Mouse (Mus musculus) kidney, embryonic 14.5 days (tissue): ENCODE results near the gene Stard13. TPM values are rescaled to one million over a fixed set of nuclear protein-coding genes. Genes with fewer than 3 reads are reported as not detected.

Experiments used
- ATAC-seq: fragments of 200-750 bp; cut with Nextera tagmentation; 2 replicates; pipeline ENCODE4 v1.8.0; 2017; ENCODE audit warnings: moderate number of reproducible peaks, mild to moderate bottlenecking, moderate TSS enrichment, moderate library complexity; ENCODE audit not compliant: low FRiP score, low TSS enrichment
- H3K27ac ChIP-seq: fragments of 300-500 bp; sonication (generic); 2 replicates; pipeline ENCODE4 v1.5.1; 2014; ENCODE audit warnings: low read depth, mild to moderate bottlenecking, low read length, moderate library complexity, mixed read lengths
- H3K27me3 ChIP-seq: fragments of 300-500 bp; sonication (generic); 2 replicates; pipeline ENCODE4 v1.6.1; 2014; ENCODE audit warnings: mild to moderate bottlenecking, low read length; ENCODE audit not compliant: control insufficient read depth, insufficient read depth
- H3K36me3 ChIP-seq: fragments of 300-500 bp; sonication (generic); 2 replicates; pipeline ENCODE4 v1.6.1; 2014; ENCODE audit warnings: low read length, mixed read lengths; ENCODE audit not compliant: control insufficient read depth, insufficient read depth
- H3K4me1 ChIP-seq: fragments of 300-500 bp; sonication (generic); 2 replicates; pipeline ENCODE4 v1.6.1; 2014; ENCODE audit warnings: low read length, mixed read lengths; ENCODE audit not compliant: control insufficient read depth, insufficient read depth
- H3K4me2 ChIP-seq: fragments of 300-500 bp; sonication (generic); replicated peaks from 2 replicates; pipeline ENCODE4 v1.6.1; 2014; ENCODE audit warnings: low read depth, mild to moderate bottlenecking, low read length
- H3K4me3 ChIP-seq: fragments of 300-500 bp; sonication (generic); 2 replicates; pipeline ENCODE4 v1.5.1; 2014; ENCODE audit warnings: mild to moderate bottlenecking, low read length
- H3K9ac ChIP-seq: fragments of 300-500 bp; sonication (generic); 2 replicates; pipeline ENCODE4 v1.6.1; 2014; ENCODE audit warnings: low read depth, mild to moderate bottlenecking, low read length, moderate library complexity
- H3K9me3 ChIP-seq: fragments of 300-500 bp; sonication (generic); 2 replicates; pipeline ENCODE4 v1.6.1; 2016; ENCODE audit warnings: low read length; ENCODE audit not compliant: control insufficient read depth
- whole genome bisulfite sequencing: fragments of 180-500 bp; shearing (Covaris S2); extraction: QIAGEN DNeasy Blood & Tissue Kit; methylation state at CpG from one replicate; pipeline ENCODE4 v1.1.7; 2014; 5-methylcytosine and 5-hydroxymethylcytosine counted together
- polyA plus RNA-seq: library from polyadenylated mRNA; unstranded; fragments of >200 nt; fragmentation: Nextera tagmentation; extraction: Ambion mirVana; gene quantifications from 2 replicates; pipeline ENCODE4 v1.2.1, GENCODE M21; 2014

The Stard13 gene
- polyA plus RNA-seq, 1 experiment from 2014 or later: 7.4 TPM

DNA sequence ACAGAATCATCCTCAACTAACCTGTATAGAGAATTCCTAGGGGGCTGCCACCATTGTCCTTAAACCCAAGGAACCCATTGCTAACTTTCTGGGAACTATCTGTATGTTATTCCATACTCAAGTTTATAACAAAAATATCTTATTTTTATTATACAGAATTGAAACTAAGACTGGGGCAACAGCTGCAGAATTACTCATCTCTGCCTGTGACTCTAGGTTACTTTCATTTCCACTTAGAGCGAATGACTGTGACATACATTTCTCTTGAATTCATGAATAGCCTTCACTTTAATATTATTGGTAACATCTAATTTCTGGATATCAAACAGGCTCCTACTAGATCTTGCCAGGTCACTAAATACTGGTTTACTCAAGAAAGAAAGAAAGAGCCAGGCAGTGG lies 22.8 kb downstream of the Stard13 start:
- no peaks in the 10 kb centered on the region for H3K9me3 ChIP-seq
- H3K4me2 ChIP-seq: no peak overlapping the region
- H3K4me1 ChIP-seq: no peaks in the 10 kb centered on the region
- no peak overlapping the region for H3K9ac ChIP-seq
- H3K27me3 ChIP-seq: no peaks in the 10 kb centered on the region
- H3K27ac ChIP-seq: no peak overlapping the region
- no peak for ATAC-seq
- no peaks in the 10 kb centered on the region for H3K36me3 ChIP-seq
- 91% methylated on average over 1 of the region's 1 CpGs for WGBS
- H3K4me3 ChIP-seq: no peak overlapping the region

GRCm38 (mm10) chr5:151210060-151210459 lies 23.6 kb downstream of the Stard13 start:
- 81% methylated on average over 2 of the region's 2 CpGs for WGBS

DNA sequence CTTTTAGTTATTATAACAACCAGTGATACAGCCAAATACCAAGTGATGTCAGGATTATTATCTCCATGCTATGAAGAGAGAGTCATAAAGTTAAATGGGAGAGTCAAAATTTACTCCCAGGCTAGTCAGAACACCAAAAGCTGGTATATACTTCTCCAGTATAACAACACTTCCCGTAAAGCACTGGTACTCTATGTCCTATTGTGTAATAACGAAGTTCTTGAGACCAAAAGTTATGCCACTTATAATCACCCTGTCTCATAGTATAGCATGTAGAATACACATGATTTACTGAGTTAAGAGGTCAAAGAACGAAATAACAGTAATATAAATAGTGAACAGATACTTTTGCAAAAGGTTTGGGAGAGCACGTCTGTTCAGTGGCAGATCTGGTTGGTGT lies 28.6 kb downstream of the Stard13 start:
- no peaks in the 10 kb centered on the region for H3K4me1 ChIP-seq
- H3K27ac ChIP-seq: no peak overlapping the region
- H3K36me3 ChIP-seq: no peaks in the 10 kb centered on the region
- no peak overlapping the region for H3K4me2 ChIP-seq
- no peak overlapping the region for H3K4me3 ChIP-seq
- WGBS: 82% methylated on average over 4 of the region's 4 CpGs
- no peak for ATAC-seq
- H3K27me3 ChIP-seq: no peaks in the 10 kb centered on the region
- no peaks in the 10 kb centered on the region for H3K9me3 ChIP-seq
- H3K9ac ChIP-seq: no peak overlapping the region

More at GRCm38 (mm10) chr5:151210060-151210459, 23.6 kb downstream of the Stard13 start:
- no peak overlapping the region for H3K9ac ChIP-seq
- no peaks in the 10 kb centered on the region for H3K36me3 ChIP-seq
- no peak overlapping the region for H3K4me3 ChIP-seq
- ATAC-seq: no peak
- no peaks in the 10 kb centered on the region for H3K27me3 ChIP-seq
- H3K4me2 ChIP-seq: no peak overlapping the region
- H3K9me3 ChIP-seq: no peaks in the 10 kb centered on the region
- no peak overlapping the region for H3K27ac ChIP-seq
- no peaks in the 10 kb centered on the region for H3K4me1 ChIP-seq

GRCm38 (mm10) chr5:151202925-151203324 lies 30.7 kb downstream of the Stard13 start:
- H3K4me3 ChIP-seq: no peak overlapping the region
- WGBS: 64% methylated on average over 5 of the region's 5 CpGs
- H3K4me1 ChIP-seq: no peaks in the 10 kb centered on the region
- no peak overlapping the region for H3K27ac ChIP-seq
- no peak overlapping the region for H3K9ac ChIP-seq
- no peak overlapping the region for H3K4me2 ChIP-seq
- H3K9me3 ChIP-seq: no peaks in the 10 kb centered on the region
- H3K36me3 ChIP-seq: no peaks in the 10 kb centered on the region
- H3K27me3 ChIP-seq: no peaks in the 10 kb centered on the region
- no peak for ATAC-seq

DNA sequence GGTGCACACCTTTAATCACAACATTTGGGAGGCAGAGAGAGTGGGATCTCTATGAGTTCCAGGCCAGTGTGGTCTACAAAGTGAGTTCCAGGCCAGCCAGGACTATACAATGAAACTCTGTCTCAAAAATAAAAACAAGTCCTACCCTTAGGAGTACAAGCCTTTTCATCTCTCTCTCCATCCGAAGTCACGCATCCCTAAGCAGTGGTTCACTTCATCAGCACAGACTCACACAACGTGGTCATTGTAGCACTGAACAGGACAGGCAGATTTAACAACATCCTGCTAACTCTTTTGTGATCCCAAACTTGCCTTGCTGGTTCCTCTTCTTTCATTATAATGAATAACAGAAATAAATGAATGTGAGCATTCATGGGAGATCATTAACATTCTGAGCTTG lies 32.4 kb downstream of the Stard13 start:
- Histone ChIP-seq H3K4me3 (no peak overlapping the region), H3K27ac (no peak overlapping the region), H3K4me2 (no peak overlapping the region), H3K4me1 (no peaks in the 10 kb centered on the region), H3K27me3 (no peaks in the 10 kb centered on the region), H3K36me3 (no peaks in the 10 kb centered on the region), H3K9me3 (no peaks in the 10 kb centered on the region), H3K9ac (no peak overlapping the region)
- ATAC-seq: 0 out of 2 replicates have a peak, but pooled peaks have one; percentile 52
- 72% methylated on average over 3 of the region's 3 CpGs for WGBS

- H3K9ac ChIP-seq: no peak overlapping the region
- no peak overlapping the region for H3K27ac ChIP-seq
- no peaks in the 10 kb centered on the region for H3K4me1 ChIP-seq
- no peak overlapping the region for H3K4me3 ChIP-seq
- 80% methylated on average over 3 of the region's 3 CpGs for WGBS
- no peaks in the 10 kb centered on the region for H3K36me3 ChIP-seq
- no peak for ATAC-seq
- H3K4me2 ChIP-seq: no peak overlapping the region
- H3K27me3 ChIP-seq: no peaks in the 10 kb centered on the region
- no peaks in the 10 kb centered on the region for H3K9me3 ChIP-seq
Measured at GRCm38 (mm10) chr5:151199235-151199634, 34.4 kb downstream of the Stard13 start.

- ATAC-seq: no peak
- Histone ChIP-seq H3K4me3 (no peak overlapping the region), H3K4me2 (no peak overlapping the region), H3K36me3 (no peaks in the 10 kb centered on the region), H3K9me3 (no peaks in the 10 kb centered on the region), H3K27me3 (no peaks in the 10 kb centered on the region), H3K9ac (no peak overlapping the region), H3K4me1 (no peaks in the 10 kb centered on the region), H3K27ac (no peak overlapping the region)
- 76% methylated on average over 13 of the region's 13 CpGs for WGBS
Measured at GRCm38 (mm10) chr5:151196603-151197272, 36.9 kb downstream of the Stard13 start.

DNA sequence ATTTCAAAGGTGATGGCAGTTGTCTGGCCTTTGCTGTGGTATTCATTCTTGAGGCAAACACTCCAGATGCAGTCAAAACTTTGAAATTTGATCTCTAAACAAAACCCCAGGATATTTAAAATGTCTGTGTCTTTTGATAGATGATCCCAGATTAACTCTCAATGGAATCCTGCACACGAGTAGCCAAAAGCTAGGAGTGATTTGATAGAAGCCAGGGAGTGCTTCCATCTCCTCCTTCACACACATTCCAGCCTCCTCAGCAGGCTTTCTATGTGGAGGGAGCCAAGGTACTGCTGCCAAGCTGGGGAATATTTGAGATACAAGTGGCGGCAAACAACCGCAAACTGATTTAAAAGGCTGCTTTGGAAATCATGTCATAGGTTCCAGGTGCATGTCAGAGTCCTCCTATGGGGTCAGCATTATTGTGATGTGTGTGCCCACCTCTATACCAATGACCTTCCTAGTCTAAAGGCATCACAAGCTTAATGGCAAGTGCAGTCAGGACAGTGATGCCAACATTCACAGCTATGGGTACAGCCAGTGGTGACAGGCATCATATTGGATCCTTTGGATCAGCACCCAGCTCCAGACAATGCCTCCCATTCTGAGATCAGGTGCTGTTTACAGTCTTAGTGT lies 39.6 kb downstream of the Stard13 start:
- no peak overlapping the region for H3K4me3 ChIP-seq

DNA sequence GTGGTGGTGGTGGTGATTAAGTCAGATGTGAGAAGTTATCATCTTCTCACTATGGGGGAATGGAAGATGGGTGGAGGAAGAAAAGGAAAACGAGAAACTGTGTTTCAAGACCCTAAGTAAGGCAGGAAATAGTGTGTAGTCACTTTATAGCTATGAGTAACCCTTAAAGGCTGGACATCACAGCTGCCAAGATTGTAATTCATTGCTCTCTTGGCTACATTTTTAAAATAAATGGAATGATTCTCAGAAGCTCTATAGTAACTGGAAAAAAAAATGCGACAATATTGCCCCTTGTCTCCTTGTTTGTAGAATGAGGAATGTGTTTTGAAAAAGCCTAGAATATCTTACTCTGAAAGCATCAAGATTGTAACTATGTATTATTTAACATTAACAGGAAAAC lies 41.4 kb downstream of the Stard13 start:
- Histone ChIP-seq H3K27me3 (no peaks in the 10 kb centered on the region), H3K9ac (no peak overlapping the region), H3K4me3 (no peak overlapping the region), H3K9me3 (no peaks in the 10 kb centered on the region), H3K27ac (no peak overlapping the region), H3K4me2 (no peak overlapping the region), H3K36me3 (no peaks in the 10 kb centered on the region), H3K4me1 (no peaks in the 10 kb centered on the region)
- no peak for ATAC-seq
- WGBS: 62% methylated on average over 2 of the region's 2 CpGs

More for the DNA sequence above, 39.6 kb downstream of the Stard13 start:
- H3K27ac ChIP-seq: no peak overlapping the region
- no peak overlapping the region for H3K4me2 ChIP-seq
- no peaks in the 10 kb centered on the region for H3K27me3 ChIP-seq
- WGBS: 52% methylated on average over 3 of the region's 3 CpGs
- H3K9ac ChIP-seq: no peak overlapping the region
- H3K36me3 ChIP-seq: no peaks in the 10 kb centered on the region
- no peak for ATAC-seq
- H3K4me1 ChIP-seq: no peaks in the 10 kb centered on the region
- H3K9me3 ChIP-seq: no peaks in the 10 kb centered on the region
